Mouse (Mus musculus) mature B cell (primary cell): ENCODE measurements around the gene Rnf130.

Experiments used
- in situ Hi-C: fragments of 300-500 bp; cut with MboI; formaldehyde crosslinking; loops from 2 replicates; pipeline ENCODE4 v1.14.3; 2019

The Rnf130 gene

DNA sequence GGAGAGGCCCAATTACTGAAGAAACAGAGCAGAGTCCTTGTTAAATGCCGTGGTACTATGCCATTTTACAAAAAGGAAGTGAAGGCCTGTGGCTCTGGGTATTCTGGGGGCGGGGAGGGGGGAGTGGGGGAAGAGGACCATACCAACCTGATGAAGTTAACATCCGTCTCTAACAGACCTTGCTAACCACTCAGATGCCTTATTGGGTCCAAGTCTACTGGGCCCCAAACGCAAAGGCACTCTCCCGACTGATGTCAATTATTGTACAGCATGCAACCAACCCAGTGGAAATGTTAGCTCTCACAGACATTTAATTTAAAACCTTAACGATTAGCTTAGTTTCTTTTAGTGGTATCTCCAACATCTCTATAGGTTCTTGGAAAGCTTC, 707 bp upstream of the Rnf130 start:
- in situ Hi-C loops, result no loop called here

DNA sequence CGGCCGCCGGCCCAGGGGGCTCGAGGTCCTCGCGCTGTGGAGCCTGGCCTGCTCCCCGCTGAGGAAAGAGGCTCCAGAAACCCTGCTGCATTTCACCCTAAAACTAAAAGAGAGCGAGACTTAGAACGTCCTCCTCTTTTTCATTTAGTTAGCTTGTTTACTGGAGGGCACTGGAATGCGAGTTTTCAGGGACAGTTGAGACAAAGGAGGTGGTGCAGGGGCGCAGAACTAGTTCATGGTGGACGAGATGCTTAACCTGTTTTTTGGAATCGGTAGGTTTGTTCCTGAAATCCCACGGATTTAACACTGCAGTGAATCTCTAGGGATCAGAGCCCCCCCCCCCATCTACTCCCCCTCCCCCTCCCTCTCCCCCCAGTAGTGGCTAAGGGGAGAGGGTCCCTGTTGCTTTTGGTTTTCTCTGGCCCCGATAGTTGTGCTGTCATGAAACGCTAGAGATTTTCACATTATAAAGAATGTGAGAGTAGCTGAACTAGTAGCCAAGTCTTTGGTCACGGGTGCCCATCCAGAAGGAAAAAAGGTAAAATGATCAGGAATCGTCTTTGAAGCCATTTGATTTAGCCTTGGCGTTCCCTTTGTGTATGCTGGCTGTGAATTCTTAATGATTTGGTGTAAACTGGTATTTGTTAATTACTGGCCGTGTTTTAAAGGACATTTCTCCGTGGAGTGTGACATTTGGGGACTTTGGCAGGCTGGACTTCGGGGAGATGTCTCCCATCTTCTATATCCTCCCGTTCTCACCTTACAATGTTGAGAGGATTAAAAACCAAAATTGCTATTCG, 775 bp downstream of the Rnf130 start:
- in situ Hi-C loops, result no loop called here

DNA sequence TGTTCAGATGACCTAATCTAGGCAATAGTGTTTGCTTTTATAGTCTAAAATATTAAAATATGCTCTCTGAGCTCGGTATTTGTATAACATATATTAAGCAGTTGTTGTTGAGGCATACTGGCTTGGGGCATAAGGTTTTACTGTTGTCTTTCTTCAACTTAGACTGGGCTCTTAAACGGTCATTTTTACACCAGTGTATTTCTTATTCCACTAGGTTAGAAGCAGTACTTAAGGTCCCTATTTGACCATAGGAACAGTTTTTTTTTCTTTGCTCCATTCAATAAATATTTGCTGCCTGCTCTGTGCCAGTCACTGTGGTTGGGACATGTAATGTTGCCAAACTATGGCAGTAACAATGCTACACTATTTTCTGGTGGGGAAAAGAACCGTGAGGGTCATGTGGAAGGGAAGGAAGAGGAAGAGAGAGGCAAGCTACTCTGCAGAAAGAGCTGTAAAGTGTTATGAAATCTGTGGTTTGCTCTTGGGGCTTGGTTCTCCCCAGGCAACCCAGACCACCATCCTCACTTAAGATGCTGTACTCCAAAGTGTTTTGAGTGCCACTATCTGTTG, 1.5 kb downstream of the Rnf130 start:
- in situ Hi-C loops, result no loop called here

DNA sequence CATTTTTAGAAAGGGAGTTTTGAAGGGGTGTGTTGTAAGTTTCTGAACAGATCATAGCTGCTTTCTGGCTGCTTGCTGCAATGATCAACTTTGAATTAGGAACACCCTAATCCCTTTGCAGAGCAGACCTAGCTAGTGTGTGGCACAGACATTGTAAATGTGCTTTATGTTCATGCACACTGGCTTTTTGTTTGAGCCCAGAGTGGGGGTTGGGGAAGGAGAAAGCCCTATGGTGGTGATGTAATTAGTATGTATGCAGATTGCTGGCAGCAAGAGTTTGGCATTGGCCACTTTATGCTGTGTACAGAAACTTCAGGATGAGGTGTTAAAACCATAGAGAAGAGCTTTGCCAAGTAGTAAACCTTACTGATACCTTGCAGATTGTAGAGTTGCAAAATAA, 3.3 kb downstream of the Rnf130 start:
- in situ Hi-C loops, result no loop called here

DNA sequence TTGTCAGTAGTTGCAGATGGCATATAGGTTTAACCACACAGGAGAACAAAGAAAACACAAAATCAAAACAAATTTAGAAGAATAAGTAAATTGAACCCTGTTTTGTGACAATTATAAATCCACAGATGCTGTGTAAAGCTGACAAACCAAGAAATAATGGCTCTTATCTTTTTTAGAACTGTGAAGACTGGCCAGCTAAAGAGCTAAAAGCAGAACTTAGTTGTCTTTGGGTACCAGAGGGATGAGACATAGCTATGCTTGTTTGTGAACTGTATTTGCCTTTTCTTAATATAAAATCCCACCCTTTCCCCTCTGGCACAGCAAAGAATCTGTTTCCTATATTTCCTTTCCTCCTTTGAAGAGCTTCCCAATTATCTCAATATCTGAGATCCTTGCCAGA, 9.0 kb downstream of the Rnf130 start:
- in situ Hi-C loops, result no loop called here

DNA sequence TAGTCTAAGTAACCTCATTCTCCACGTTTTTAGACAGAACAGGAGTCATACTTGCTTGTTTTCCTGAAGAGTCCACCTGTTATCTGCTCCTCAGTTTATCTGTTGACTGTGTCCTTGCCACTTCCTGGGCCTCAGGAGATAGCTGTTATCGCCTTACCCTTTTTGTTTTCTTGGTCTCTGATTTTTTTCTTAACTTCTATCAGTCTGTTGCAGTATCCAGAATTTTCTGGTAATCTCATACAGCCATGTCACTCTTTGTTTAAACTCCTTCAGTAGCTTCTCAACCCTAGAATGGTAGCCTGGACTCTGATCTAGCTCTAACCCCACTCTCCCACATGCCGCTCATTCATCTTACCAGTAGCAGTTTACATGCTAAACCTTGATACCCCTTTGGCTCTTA, 10.6 kb downstream of the Rnf130 start:
- in situ Hi-C loops, result no loop called here

DNA sequence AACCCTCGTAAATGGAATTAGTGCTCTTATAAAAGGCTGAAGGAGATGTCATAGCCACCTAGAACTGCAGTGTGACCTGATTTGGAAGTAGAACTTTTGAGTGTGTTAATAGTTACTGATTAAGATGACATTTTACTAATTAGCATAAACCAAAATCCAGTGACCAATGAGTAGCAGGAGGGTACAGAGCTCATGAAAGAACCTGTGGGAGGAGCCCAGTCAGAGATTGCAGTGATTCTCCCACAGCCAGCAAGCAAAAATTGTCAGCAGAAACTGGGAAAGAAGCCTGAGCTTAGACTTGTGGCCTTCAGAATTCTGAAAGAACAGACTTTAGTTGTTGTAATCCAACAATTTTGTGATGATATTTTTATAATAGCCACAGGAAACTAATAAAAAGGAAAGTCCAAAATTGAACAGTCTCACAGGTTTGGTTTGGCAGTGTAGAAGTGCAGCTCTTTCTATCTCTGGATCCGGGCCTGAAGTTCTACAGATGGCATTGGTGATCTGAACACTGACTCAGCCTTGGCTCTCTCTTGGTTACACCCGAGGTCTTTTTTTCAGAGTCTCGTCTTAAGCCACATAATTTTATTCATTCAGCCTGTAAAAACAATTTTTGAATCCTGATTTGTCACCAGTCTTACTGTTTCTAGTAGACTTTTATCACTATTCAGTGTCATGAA, 11.8 kb downstream of the Rnf130 start:
- in situ Hi-C loops, result no loop called here

DNA sequence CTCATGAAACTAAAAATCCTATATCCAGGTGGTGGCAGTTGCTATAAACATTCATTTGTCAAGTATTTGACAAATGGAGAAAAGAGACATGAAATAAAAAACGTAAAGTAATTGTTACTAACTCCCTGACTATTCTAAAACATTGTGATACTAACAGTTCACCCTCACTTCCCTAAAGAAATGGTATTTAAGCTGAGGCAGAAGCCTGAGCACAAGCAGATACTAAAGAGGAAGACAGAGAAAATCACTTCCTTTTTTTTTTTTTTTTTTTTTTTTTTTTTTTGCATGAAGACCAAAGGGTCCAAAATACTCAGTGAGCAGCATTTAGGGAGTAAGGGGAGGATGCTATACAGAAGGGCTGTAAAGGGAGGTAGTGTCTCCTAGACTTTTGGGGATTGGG, 13.6 kb downstream of the Rnf130 start:
- in situ Hi-C loops, result no loop called here

DNA sequence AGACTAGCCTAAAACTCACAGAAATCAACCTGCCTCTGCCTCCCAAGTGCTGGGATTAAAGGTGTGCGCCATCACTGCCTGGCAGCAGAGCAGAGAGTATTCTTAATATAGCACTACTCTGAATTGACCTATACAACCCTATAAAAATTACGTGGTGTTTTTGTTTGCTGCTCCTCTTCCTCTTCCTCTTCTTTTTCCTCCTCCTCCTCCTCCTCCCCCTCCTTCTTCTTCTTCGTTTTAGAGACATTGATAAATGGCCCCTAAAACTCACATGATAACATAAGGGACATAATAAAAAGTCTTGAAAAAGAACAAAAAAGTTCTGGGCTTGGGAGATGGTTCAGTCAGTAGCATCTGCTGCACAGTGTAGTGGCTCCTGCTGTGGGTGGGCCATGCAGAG, 16.0 kb downstream of the Rnf130 start:
- in situ Hi-C loops, result no loop called here

DNA sequence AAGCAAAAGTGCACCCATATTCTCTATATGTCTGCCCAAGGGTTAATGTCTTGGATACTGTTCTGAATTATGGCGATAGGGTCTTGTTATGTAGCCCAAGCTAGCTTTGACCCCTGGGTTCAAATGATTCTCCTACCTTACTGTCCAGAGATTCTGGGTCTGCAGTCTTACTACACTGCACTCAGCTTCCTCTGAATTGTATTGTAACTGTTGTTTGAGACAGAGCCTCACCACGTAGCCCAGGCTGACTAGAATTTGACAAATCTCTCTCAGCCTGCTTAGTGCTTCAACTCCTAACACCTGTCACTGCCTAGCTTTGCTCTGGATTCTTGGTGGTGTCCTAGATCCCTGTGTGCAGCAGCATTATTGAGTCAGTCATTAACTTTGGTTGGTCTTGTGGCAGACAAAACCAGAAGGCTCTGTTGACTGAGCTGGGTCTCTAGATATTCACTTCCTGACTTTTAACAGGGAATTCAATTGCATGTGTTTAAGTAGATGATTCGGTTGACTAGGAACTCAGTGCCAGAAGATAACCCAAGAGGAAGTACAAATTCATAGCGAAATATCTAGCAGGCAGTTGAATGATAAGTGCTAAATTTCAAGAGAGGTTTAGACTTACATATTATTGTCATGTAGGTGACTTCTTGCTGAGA, 17.3 kb downstream of the Rnf130 start:
- in situ Hi-C loops, result no loop called here

DNA sequence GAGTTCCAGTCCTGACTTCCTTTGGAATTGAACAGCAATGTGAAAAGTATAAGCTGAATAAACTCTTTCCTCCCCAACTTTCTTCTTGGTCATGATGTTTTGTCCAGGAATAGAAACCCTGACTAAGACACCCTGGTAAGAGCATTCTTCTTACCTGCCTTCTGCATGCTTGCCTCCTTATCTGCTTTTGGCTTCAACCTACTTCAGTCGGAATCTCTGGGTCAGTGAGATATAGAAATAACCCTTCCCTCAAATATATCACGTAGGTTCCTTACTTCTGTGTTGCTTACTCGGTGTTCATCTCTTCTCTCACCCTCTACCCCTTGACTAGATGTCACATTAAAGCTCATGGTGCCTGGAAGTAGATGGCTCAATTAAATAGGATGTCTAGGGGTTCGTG, 19.3 kb downstream of the Rnf130 start:
- in situ Hi-C loops, result no loop called here

DNA sequence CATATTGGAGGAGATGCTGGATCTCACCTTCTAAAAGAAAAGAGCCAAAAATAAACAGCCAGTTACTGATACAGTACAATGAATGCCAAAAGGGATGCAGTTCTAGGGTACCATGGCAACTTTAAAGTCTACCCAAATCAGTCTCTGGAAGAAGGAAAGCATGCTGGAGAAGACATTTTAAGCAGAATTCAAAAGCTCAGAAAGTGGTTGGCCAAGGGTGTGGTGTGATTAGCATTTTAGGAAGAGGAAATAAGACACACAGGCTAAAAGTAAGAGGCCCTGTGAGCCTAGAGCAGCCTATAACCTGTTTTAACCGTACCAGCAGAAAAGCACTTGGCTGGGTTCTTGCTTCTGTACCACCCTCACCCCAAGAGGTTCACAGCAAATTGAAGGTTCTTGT, 22.5 kb downstream of the Rnf130 start:
- in situ Hi-C loops, result no loop called here

DNA sequence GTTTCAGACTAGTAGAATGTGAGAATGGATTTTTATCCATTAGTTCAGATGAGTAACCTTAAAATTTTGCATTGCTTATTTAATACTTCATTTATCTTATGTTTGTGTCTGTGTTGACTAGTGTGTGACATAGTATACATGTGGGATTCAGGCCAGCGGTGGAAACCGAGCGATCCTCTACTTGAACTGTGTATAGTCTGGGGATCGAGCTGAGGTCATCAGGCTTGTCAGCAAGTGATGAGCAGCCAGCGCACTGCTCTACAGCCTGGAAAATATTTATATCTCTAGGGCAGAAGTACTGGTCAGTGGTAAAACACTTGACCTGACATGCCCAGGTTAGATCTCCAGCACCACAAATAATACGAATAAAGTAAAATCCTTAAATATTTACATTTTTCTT, 23.0 kb downstream of the Rnf130 start:
- in situ Hi-C loops, result no loop called here

DNA sequence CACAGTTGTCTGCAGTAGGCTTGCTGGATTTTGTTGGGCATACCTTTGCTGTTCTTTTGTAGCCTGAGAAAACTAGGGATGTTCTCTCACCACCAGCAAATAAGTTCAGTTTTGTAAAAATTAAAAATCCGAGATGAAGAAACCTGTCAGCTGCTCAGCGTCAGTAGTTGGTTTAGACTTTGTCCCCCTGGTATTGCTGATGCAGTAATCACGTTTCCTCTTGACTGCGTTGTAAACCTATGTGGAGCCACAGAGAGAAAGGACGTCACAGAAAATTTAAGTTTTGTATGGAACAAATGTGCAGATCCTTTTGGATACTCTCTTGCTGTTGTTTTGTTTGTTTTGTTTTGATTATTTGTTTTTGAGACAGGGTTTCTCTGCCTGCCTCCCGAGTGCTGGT, 25.2 kb downstream of the Rnf130 start:
- in situ Hi-C loops, result no loop called here

DNA sequence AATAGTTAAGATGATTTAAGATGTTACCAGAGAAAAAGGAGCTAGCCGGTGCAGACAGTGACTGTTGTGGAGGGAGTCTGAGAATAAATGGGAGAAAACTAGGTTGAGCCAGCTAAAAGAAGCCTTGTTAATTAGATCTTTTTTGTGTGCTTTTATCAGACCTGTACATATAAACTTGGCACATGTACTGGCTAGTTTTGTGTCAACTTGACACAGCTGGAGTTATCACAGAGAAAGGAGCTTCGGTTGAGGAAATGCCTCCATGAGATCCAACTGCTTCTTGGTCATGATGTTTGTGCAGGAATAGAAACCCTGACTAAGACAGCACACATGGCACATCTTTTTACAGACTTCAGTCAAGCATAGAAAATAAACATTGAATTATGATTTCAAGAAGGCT, 32.6 kb downstream of the Rnf130 start:
- in situ Hi-C loops, result no loop called here

DNA sequence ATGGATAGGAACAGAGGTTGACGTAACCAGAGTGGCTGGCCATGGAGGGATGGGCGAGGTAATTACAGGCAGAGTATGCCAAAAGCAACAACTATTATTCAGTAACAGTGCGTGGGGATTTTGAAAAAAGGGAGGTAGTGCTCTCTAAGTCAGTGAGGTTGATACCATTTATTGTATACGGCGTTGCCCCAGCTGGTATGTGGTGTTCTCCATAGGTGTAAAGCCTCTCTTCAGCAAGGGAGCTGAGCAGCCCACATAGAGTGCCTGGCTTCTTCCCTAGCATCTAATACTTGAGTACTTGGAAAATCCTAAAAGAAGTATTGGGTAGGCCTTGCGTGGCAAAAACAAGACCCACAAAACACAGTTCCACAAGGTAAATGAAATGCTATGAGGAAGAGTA, 33.1 kb downstream of the Rnf130 start:
- in situ Hi-C loops, result no loop called here

DNA sequence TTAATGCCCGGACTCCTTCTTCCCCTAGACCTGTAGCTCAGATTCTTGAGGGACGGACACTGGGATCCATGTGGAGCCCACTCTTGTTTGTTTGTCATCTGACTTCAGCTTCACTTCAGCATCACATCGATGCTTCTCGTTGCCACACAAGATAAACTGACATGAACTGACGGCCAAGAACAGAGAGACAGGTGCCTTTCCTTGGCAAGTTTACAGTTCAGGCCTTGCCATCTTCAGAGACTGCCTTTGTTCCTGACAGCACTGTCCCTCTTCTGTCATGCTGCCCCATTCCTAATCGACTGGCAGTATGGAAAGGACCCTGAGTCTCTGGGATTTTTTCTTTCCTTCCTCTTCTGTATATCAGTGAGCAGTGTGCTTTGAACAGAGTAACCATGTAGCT, 33.9 kb downstream of the Rnf130 start:
- in situ Hi-C loops, result no loop called here

DNA sequence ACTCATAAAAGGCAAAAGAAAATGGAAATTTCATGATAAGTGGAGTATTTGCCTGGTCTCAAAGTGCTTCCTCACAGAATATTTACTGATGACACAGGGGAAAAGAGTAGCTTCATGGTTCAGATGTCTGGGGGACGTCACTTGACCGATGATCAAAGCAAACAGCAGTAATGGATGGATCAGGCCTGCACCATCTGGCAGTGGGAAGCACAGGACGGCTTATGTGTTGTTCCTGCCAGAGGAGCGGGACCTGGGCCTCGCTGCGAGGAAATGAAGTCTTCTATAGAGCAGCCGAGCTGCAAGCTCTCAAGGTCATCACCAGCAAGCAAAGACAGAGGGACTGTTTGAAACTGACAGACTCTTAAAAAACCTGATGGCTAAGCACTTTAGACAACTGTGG, 37.0 kb downstream of the Rnf130 start:
- in situ Hi-C loops, result no loop called here

DNA sequence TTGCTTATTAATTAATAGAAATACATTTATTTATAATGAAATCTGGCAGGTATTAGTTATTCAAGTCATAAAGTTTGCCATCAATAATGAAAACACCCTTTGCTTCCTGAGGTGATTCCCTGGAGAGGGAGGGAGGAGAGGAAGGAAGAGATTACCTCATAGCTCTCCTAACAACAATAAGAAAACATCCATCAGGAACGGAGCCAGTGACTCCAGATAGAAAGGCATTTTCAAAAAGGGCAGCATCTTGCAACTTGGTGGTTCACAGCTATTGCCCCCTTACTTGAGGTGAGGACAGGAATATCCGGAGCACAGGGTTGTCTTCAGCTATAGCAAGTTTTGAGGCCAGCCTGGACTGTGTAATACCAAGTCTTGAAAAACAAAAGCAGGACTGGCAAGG, 40.9 kb downstream of the Rnf130 start:
- in situ Hi-C loops, result no loop called here

DNA sequence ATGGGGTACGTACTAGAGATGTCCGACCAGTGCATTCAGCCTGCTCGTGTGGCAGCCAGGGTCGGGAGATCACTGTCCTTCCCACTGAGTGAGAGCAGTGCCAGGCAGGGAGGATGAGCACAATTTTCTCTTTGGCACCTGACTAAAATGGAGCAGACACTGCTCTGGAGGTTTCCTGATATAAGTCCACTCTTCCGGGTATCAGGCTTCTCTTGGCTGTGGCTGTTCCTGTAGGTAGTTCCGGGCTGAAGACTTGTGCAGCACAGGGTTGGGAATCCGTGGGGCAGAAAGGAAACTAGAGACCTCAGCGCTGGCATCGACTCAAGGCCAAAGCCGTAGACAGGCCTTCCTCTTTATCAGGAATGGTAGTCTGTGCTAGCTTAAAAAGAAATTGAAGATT, 48.7 kb downstream of the Rnf130 start:
- in situ Hi-C loops, result no loop called here

DNA sequence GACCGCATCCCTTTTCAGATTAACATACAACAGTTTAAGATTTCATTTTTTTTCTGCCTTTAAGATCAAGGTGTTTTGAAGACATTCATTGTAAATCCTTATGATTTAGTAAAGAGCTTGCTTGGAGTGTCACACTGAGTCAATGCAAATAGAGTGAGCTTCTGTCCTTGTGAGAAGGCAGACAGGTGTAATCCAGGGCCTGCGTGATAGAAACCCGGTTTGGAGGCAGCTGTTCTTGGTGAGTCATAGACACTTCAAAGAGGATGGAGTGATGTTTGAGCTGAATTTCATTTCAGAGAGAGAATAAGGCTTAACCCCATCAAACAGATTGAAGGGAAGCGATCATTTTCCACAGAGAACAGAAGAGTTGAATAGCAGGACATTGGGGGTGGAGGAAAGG, 51.6 kb downstream of the Rnf130 start:
- in situ Hi-C loops, result no loop called here

DNA sequence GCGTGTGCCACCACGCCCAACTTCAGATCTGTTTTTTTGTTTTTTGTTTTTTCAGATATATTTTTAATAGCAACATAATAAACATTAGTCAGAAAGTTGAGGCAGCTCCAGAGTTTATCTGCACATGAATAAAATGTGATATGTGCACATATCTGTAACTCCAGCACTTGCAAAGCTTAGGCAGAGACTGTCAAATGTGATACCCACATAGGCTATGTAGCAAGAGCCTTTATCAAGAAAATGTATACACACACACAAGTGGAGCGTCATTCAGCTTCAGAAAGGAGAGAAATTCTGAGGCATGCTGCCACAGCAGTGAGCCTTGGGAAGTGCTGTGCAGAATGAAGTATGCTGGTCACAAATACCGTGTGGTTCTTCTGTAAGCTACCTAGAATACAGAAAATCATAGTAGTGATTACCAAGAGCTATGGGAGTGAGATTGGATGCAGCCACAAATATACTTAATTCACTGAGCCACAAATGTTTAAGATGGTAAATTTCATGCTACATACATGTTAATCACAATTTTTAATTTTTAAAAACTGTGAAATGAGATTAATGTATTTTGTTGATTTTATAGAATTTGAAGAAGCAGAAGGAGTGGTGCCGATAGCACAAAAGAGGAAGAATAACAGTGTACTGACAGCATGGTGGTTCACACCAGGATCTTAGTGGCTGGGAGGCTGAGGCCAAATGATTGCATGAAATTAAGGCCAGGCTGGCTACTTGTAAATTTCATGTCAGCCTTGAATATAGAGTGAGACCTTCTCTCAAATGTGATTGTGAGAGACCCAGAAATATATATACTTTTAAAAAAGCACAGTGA, 56.4 kb downstream of the Rnf130 start:
- in situ Hi-C loops, result no loop called here
